Mouse (Mus musculus): ENCODE measurements around the gene Esrrg. TPM values are rescaled to one million over a fixed set of nuclear protein-coding genes. Genes with fewer than 3 reads are reported as not detected.
A peak's percentile ranks its signal among the peaks of the same experiment; 100 is the strongest.

The Esrrg gene
- polyA plus RNA-seq, 1 experiment from 2014 or later, result 10.7 TPM

DNA sequence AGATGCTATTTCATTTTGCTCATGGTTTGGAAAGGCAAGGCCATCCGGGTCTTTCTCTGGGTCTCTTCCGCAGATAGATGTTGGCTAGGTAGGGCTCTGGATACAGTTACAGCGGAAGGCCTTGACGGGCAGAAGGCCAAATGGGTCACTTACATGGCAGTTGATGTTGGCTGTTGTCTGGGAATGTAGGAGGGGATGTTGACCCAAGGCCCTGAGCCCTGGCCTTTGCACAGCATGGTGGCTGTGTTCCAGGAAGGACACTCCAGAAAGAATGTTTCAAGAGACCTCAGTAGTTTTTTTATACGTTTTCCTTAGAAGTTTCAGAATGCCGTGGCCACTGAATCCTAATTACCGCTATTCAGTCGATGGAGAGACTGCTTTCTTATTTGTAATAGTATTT lies 22.9 kb downstream of the Esrrg start:
- 85% methylated on average over 8 of the region's 8 CpGs for WGBS
- H3K4me1 ChIP-seq (ENCODE audit: control insufficient read depth, insufficient read depth, low read length), result no peaks in the 10 kb centered on the region
- no peak overlapping the region for H3K4me3 ChIP-seq (replicated peaks; ENCODE audit: low read length)
- H3K27me3 ChIP-seq (ENCODE audit: control insufficient read depth, insufficient read depth, low read length), result no peaks in the 10 kb centered on the region
- no peak for ATAC-seq (ENCODE audit: insufficient read depth, low FRiP score)
- no peaks in the 10 kb centered on the region for H3K9me3 ChIP-seq (replicated peaks; ENCODE audit: control insufficient read depth, low read length)
- H3K36me3 ChIP-seq (ENCODE audit: control insufficient read depth, insufficient read depth, low read length), result no peaks in the 10 kb centered on the region
- no peak overlapping the region for H3K9ac ChIP-seq (ENCODE audit: low read length)
- H3K27ac ChIP-seq (ENCODE audit: low read length), result no peak overlapping the region
- H3K4me2 ChIP-seq (ENCODE audit: low read depth, low read length), result no peak overlapping the region

- Histone ChIP-seq H3K4me3 (replicated peaks; ENCODE audit: low read length) (no peak overlapping the region), H3K4me2 (ENCODE audit: low read depth, low read length) (no peak overlapping the region), H3K9ac (ENCODE audit: low read length) (no peak overlapping the region), H3K27me3 (ENCODE audit: control insufficient read depth, insufficient read depth, low read length) (no peaks in the 10 kb centered on the region), H3K27ac (ENCODE audit: low read length) (no peak overlapping the region), H3K36me3 (ENCODE audit: control insufficient read depth, insufficient read depth, low read length) (no peaks in the 10 kb centered on the region), H3K4me1 (ENCODE audit: control insufficient read depth, insufficient read depth, low read length) (no peaks in the 10 kb centered on the region), H3K9me3 (replicated peaks; ENCODE audit: control insufficient read depth, low read length) (no peaks in the 10 kb centered on the region)
- no peak for ATAC-seq (ENCODE audit: insufficient read depth, low FRiP score)
- WGBS, result 88% methylated on average over 8 of the region's 8 CpGs
These were observed 36.7 kb downstream of the Esrrg start for GRCm38 (mm10) chr1:187645258-187645657.

- Histone ChIP-seq H3K4me1 (ENCODE audit: control insufficient read depth, insufficient read depth, low read length) (peaks cover 8% of the 10 kb centered on the region), H3K27ac (ENCODE audit: low read length) (no peak overlapping the region), H3K9me3 (replicated peaks; ENCODE audit: control insufficient read depth, low read length) (no peaks in the 10 kb centered on the region), H3K36me3 (ENCODE audit: control insufficient read depth, insufficient read depth, low read length) (no peaks in the 10 kb centered on the region), H3K4me3 (replicated peaks; ENCODE audit: low read length) (no peak overlapping the region), H3K27me3 (ENCODE audit: control insufficient read depth, insufficient read depth, low read length) (no peaks in the 10 kb centered on the region), H3K9ac (ENCODE audit: low read length) (no peak overlapping the region), H3K4me2 (ENCODE audit: low read depth, low read length) (no peak overlapping the region)
- WGBS, result 90% methylated on average over 8 of the region's 8 CpGs
- ATAC-seq (ENCODE audit: insufficient read depth, low FRiP score), result no peak
These were observed 40.0 kb downstream of the Esrrg start for GRCm38 (mm10) chr1:187648551-187648950.

- Histone ChIP-seq H3K4me3 (replicated peaks; ENCODE audit: low read length) (no peak overlapping the region), H3K9ac (ENCODE audit: low read length) (no peak overlapping the region), H3K36me3 (ENCODE audit: control insufficient read depth, insufficient read depth, low read length) (no peaks in the 10 kb centered on the region)
These were observed 41.3 kb downstream of the Esrrg start for GRCm38 (mm10) chr1:187649871-187650270.

GRCm38 (mm10) chr1:187650786-187651687 lies 42.4 kb downstream of the Esrrg start:
- Histone ChIP-seq H3K4me2 (ENCODE audit: low read depth, low read length) (peak overlapping the region; percentile 73), H3K27me3 (ENCODE audit: control insufficient read depth, insufficient read depth, low read length) (no peaks in the 10 kb centered on the region), H3K4me1 (ENCODE audit: control insufficient read depth, insufficient read depth, low read length) (peaks cover 8% of the 10 kb centered on the region), H3K9ac (ENCODE audit: low read length) (peak overlapping the region; percentile 69), H3K4me3 (replicated peaks; ENCODE audit: low read length) (peak overlapping the region; percentile 48), H3K36me3 (ENCODE audit: control insufficient read depth, insufficient read depth, low read length) (no peaks in the 10 kb centered on the region), H3K9me3 (replicated peaks; ENCODE audit: control insufficient read depth, low read length) (no peaks in the 10 kb centered on the region), H3K27ac (ENCODE audit: low read length) (no peak overlapping the region)
- WGBS, result 13% methylated on average over 24 of the region's 24 CpGs
- ATAC-seq (ENCODE audit: insufficient read depth, low FRiP score), result no peak

More at GRCm38 (mm10) chr1:187649871-187650270, 41.3 kb downstream of the Esrrg start:
- no peak overlapping the region for H3K4me2 ChIP-seq (ENCODE audit: low read depth, low read length)
- WGBS, result 45% methylated on average over 5 of the region's 5 CpGs
- H3K9me3 ChIP-seq (replicated peaks; ENCODE audit: control insufficient read depth, low read length), result no peaks in the 10 kb centered on the region
- no peaks in the 10 kb centered on the region for H3K27me3 ChIP-seq (ENCODE audit: control insufficient read depth, insufficient read depth, low read length)
- no peak for ATAC-seq (ENCODE audit: insufficient read depth, low FRiP score)
- no peak overlapping the region for H3K27ac ChIP-seq (ENCODE audit: low read length)
- peaks cover 8% of the 10 kb centered on the region for H3K4me1 ChIP-seq (ENCODE audit: control insufficient read depth, insufficient read depth, low read length)

GRCm38 (mm10) chr1:187651688-187652241 lies 43.2 kb downstream of the Esrrg start:
- ATAC-seq (ENCODE audit: insufficient read depth, low FRiP score), result peak; percentile 77
- Histone ChIP-seq H3K4me2 (ENCODE audit: low read depth, low read length) (peak overlapping the region; percentile 73), H3K27me3 (ENCODE audit: control insufficient read depth, insufficient read depth, low read length) (no peaks in the 10 kb centered on the region), H3K9ac (ENCODE audit: low read length) (peak overlapping the region; percentile 69), H3K9me3 (replicated peaks; ENCODE audit: control insufficient read depth, low read length) (no peaks in the 10 kb centered on the region), H3K27ac (ENCODE audit: low read length) (no peak overlapping the region), H3K36me3 (ENCODE audit: control insufficient read depth, insufficient read depth, low read length) (no peaks in the 10 kb centered on the region), H3K4me3 (replicated peaks; ENCODE audit: low read length) (peak overlapping the region; percentile 48), H3K4me1 (ENCODE audit: control insufficient read depth, insufficient read depth, low read length) (peaks cover 8% of the 10 kb centered on the region)
- WGBS, result under 1% methylated on average over 47 of the region's 47 CpGs

GRCm38 (mm10) chr1:187652445-187652844 lies 43.9 kb downstream of the Esrrg start:
- Histone ChIP-seq H3K4me2 (ENCODE audit: low read depth, low read length) (peak overlapping the region; percentile 73), H3K27ac (ENCODE audit: low read length) (no peak overlapping the region), H3K9ac (ENCODE audit: low read length) (no peak overlapping the region), H3K4me3 (replicated peaks; ENCODE audit: low read length) (peak overlapping the region; percentile 48), H3K4me1 (ENCODE audit: control insufficient read depth, insufficient read depth, low read length) (peaks cover 8% of the 10 kb centered on the region), H3K36me3 (ENCODE audit: control insufficient read depth, insufficient read depth, low read length) (no peaks in the 10 kb centered on the region), H3K27me3 (ENCODE audit: control insufficient read depth, insufficient read depth, low read length) (no peaks in the 10 kb centered on the region), H3K9me3 (replicated peaks; ENCODE audit: control insufficient read depth, low read length) (no peaks in the 10 kb centered on the region)
- ATAC-seq (ENCODE audit: insufficient read depth, low FRiP score), result no peak
- WGBS, result 28% methylated on average over 7 of the region's 7 CpGs

GRCm38 (mm10) chr1:187653390-187653789 lies 44.8 kb downstream of the Esrrg start:
- no peak overlapping the region for H3K4me3 ChIP-seq (replicated peaks; ENCODE audit: low read length)
- ATAC-seq (ENCODE audit: insufficient read depth, low FRiP score), result no peak
- 50% methylated on average over 9 of the region's 9 CpGs for WGBS

GRCm38 (mm10) chr1:187660963-187661362 lies 52.4 kb downstream of the Esrrg start:
- Histone ChIP-seq H3K36me3 (ENCODE audit: control insufficient read depth, insufficient read depth, low read length) (no peaks in the 10 kb centered on the region), H3K4me3 (replicated peaks; ENCODE audit: low read length) (no peak overlapping the region), H3K4me1 (ENCODE audit: control insufficient read depth, insufficient read depth, low read length) (peaks cover 23% of the 10 kb centered on the region), H3K4me2 (ENCODE audit: low read depth, low read length) (no peak overlapping the region), H3K9ac (ENCODE audit: low read length) (no peak overlapping the region), H3K27me3 (ENCODE audit: control insufficient read depth, insufficient read depth, low read length) (no peaks in the 10 kb centered on the region), H3K27ac (ENCODE audit: low read length) (no peak overlapping the region), H3K9me3 (replicated peaks; ENCODE audit: control insufficient read depth, low read length) (no peaks in the 10 kb centered on the region)
- ATAC-seq (ENCODE audit: insufficient read depth, low FRiP score), result no peak
- WGBS, result 48% methylated on average over 9 of the region's 9 CpGs

More at GRCm38 (mm10) chr1:187653390-187653789, 44.8 kb downstream of the Esrrg start:
- Histone ChIP-seq H3K4me1 (ENCODE audit: control insufficient read depth, insufficient read depth, low read length) (peaks cover 8% of the 10 kb centered on the region), H3K9me3 (replicated peaks; ENCODE audit: control insufficient read depth, low read length) (no peaks in the 10 kb centered on the region), H3K27me3 (ENCODE audit: control insufficient read depth, insufficient read depth, low read length) (no peaks in the 10 kb centered on the region), H3K4me2 (ENCODE audit: low read depth, low read length) (no peak overlapping the region), H3K9ac (ENCODE audit: low read length) (no peak overlapping the region), H3K27ac (ENCODE audit: low read length) (no peak overlapping the region), H3K36me3 (ENCODE audit: control insufficient read depth, insufficient read depth, low read length) (no peaks in the 10 kb centered on the region)

Data from stomach, embryonic 16.5 days (tissue).